Mouse (Mus musculus): ENCODE data around the gene Tmem178b.
A peak's percentile ranks its signal among the peaks of the same experiment; 100 is the strongest.

Tmem178b gene

GRCm38 (mm10) chr6:40098498-40098897 lies 225.4 kb downstream of the Tmem178b start:
- DNase-seq: no peak

GRCm38 (mm10) chr6:40101785-40102184 lies 228.7 kb downstream of the Tmem178b start:
- no peak for DNase-seq

- DNase-seq: no peak
These were observed 229.8 kb downstream of the Tmem178b start for GRCm38 (mm10) chr6:40102863-40103262.

- DNase-seq: no peak
These were observed 237.0 kb downstream of the Tmem178b start for GRCm38 (mm10) chr6:40110029-40110428.

GRCm38 (mm10) chr6:40110729-40111128 lies 237.7 kb downstream of the Tmem178b start:
- no peak for DNase-seq

- no peak for DNase-seq
These were observed 239.4 kb downstream of the Tmem178b start for GRCm38 (mm10) chr6:40112488-40112887.

GRCm38 (mm10) chr6:40116225-40116624 lies 243.2 kb downstream of the Tmem178b start:
- DNase-seq: no peak

GRCm38 (mm10) chr6:40120176-40120575 lies 247.1 kb downstream of the Tmem178b start:
- no peak for DNase-seq

- DNase-seq: no peak
These were observed 248.4 kb downstream of the Tmem178b start for GRCm38 (mm10) chr6:40121494-40121893.

GRCm38 (mm10) chr6:40123070-40123690 lies 250.1 kb downstream of the Tmem178b start:
- no peak for DNase-seq

GRCm38 (mm10) chr6:40123960-40124359 lies 250.9 kb downstream of the Tmem178b start:
- no peak for DNase-seq

- DNase-seq: no peak
These were observed 255.6 kb downstream of the Tmem178b start for GRCm38 (mm10) chr6:40128716-40129115.

- DNase-seq: no peak
These were observed 258.9 kb downstream of the Tmem178b start for GRCm38 (mm10) chr6:40131936-40132335.

GRCm38 (mm10) chr6:40133436-40133835 lies 260.4 kb downstream of the Tmem178b start:
- no peak for DNase-seq

GRCm38 (mm10) chr6:40135716-40136115 lies 262.6 kb downstream of the Tmem178b start:
- no peak for DNase-seq

- no peak for DNase-seq
These were observed 264.3 kb downstream of the Tmem178b start for GRCm38 (mm10) chr6:40137346-40137745.

GRCm38 (mm10) chr6:40137831-40138520 lies 264.9 kb downstream of the Tmem178b start:
- no peak for DNase-seq

GRCm38 (mm10) chr6:40142582-40142981 lies 269.5 kb downstream of the Tmem178b start:
- no peak for DNase-seq

GRCm38 (mm10) chr6:40144371-40144770 lies 271.3 kb downstream of the Tmem178b start:
- DNase-seq: no peak

GRCm38 (mm10) chr6:40145601-40146000 lies 272.5 kb downstream of the Tmem178b start:
- no peak for DNase-seq

GRCm38 (mm10) chr6:40152241-40152640 lies 279.2 kb downstream of the Tmem178b start:
- DNase-seq: no peak

GRCm38 (mm10) chr6:40161381-40161780 lies 288.3 kb downstream of the Tmem178b start:
- no peak for DNase-seq

- peak in 1 of 2 experiments; percentile 4 for DNase-seq
These were observed 300.5 kb downstream of the Tmem178b start for GRCm38 (mm10) chr6:40173559-40173958.

- DNase-seq: no peak
These were observed 304.8 kb downstream of the Tmem178b start for GRCm38 (mm10) chr6:40177870-40178269.

- DNase-seq: no peak
These were observed 307.5 kb downstream of the Tmem178b start for GRCm38 (mm10) chr6:40180551-40180950.

Data from kidney, postnatal 36 days (tissue).